Mouse (Mus musculus): ENCODE results near the gene Robo2.

Robo2 gene

GRCm38 (mm10) chr16:73915425-73915824, 496.2 kb downstream of the Robo2 start:
- DNase-seq: no peak

- DNase-seq: no peak
Observed at GRCm38 (mm10) chr16:73914936-73915335, 496.7 kb downstream of the Robo2 start.

GRCm38 (mm10) chr16:73908504-73908903, 503.1 kb downstream of the Robo2 start:
- DNase-seq: no peak

GRCm38 (mm10) chr16:73896856-73897255, 514.8 kb downstream of the Robo2 start:
- DNase-seq: no peak

- DNase-seq: no peak
Observed at GRCm38 (mm10) chr16:73881911-73882310, 529.7 kb downstream of the Robo2 start.

GRCm38 (mm10) chr16:73877973-73878372, 533.7 kb downstream of the Robo2 start:
- no peak for DNase-seq

GRCm38 (mm10) chr16:73874991-73875390, 536.6 kb downstream of the Robo2 start:
- peak; percentile 90 for DNase-seq

- no peak for DNase-seq
Observed at GRCm38 (mm10) chr16:73873828-73874558, 537.6 kb downstream of the Robo2 start.

GRCm38 (mm10) chr16:73870296-73870695, 541.3 kb downstream of the Robo2 start:
- no peak for DNase-seq

- no peak for DNase-seq
Observed at GRCm38 (mm10) chr16:73869527-73870212, 542.0 kb downstream of the Robo2 start.

- DNase-seq: no peak
Observed at GRCm38 (mm10) chr16:73864625-73865024, 547.0 kb downstream of the Robo2 start.

GRCm38 (mm10) chr16:73863748-73864147, 547.9 kb downstream of the Robo2 start:
- DNase-seq: peak; percentile 94

- no peak for DNase-seq
Observed at GRCm38 (mm10) chr16:73858717-73859116, 552.9 kb downstream of the Robo2 start.

- no peak for DNase-seq
Observed at GRCm38 (mm10) chr16:73855821-73856220, 555.8 kb downstream of the Robo2 start.
